Mouse (Mus musculus): ENCODE results near the gene Sbsn. TPM values are rescaled to one million over a fixed set of nuclear protein-coding genes. Genes with fewer than 3 reads are reported as not detected.
"Not testable (repeated sequence)": the region's sequence is repeated elsewhere in the genome, so short reads cannot be mapped to it uniquely, and the experiment has no call there.

Sbsn gene
- polyA plus RNA-seq, 1 experiment from 2014 or later = 163 TPM

DNA sequence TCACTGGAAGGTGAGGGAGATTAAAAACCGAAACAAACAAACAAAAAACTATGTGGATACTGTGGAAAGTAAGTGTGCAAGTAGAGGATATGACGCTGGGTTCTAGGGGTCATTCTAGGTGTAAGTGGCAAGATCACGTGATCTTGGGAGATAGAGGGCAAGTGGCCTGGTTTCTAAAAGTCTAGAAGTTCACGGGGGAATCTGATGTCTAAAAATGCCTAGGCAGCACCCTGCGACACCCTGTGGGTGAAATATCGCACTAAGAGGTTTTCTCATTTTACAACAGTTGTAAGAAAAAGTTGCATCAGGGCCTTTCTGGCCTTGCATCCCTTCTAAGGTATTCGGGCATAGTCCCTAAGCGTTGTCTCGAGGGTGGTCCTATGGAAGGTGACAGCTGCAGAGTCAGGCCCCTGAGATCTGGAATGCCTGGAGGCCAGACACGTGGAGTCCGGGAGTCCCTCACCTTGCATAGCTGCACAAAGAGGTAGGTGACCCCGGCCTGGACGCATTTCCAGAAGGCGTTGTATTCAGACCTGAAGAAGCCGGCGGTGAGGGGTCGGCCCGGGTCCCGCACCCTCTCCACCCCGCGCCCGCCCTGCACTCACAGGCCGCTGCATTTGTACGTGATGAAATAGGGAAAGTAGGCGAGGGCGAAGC, 22.4 kb upstream of the Sbsn start:
- Histone ChIP-seq H3K27me3 (no peaks in the 10 kb centered on the region), H3K4me2 (replicated peaks) (peak overlapping the region; percentile 78), H3K4me3 (replicated peaks) (peak overlapping the region; percentile 66), H3K9me3 (replicated peaks) (no peaks in the 10 kb centered on the region), H3K36me3 (peaks cover 33% of the 10 kb centered on the region), H3K27ac (replicated peaks) (0 out of 2 replicates have a peak overlapping the region, but pooled peaks have one; percentile 31), H3K4me1 (peaks cover 18% of the 10 kb centered on the region), H3K9ac (peak overlapping the region; percentile 77)
- WGBS = 6% methylated on average over 26 of the region's 26 CpGs
- ATAC-seq (ENCODE audit: insufficient number of reproducible peaks, low FRiP score, low TSS enrichment, low read depth) = peak; percentile 12; the same call in 1 of the 2 replicates

- peak within 1 kb of the TSS; percentile 66 for H3K4me3 ChIP-seq (replicated peaks)
- H3K4me2 ChIP-seq (replicated peaks) = peak within 1 kb of the TSS; percentile 78
- peaks cover 37% of the 10 kb centered on the region for H3K36me3 ChIP-seq
- no peaks in the 10 kb centered on the region for H3K27me3 ChIP-seq
- H3K9me3 ChIP-seq (replicated peaks) = no peaks in the 10 kb centered on the region
- peak; percentile 96 for ATAC-seq (ENCODE audit: insufficient number of reproducible peaks, low FRiP score, low TSS enrichment, low read depth)
- WGBS = under 1% methylated on average over 60 of the region's 60 CpGs
- peak within 1 kb of the TSS; percentile 77 for H3K9ac ChIP-seq
- peaks cover 18% of the 10 kb centered on the region for H3K4me1 ChIP-seq
- peak within 1 kb of the TSS; percentile 88 for H3K27ac ChIP-seq (replicated peaks)
Observed at GRCm38 (mm10) chr7:30729396-30730063, 21.7 kb upstream of the Sbsn start, which contains the start of gene Tmem147. TSS of gene Tmem147 (minus strand) at chr7:30729540.

GRCm38 (mm10) chr7:30730064-30730722, 21.1 kb upstream of the Sbsn start:
- Histone ChIP-seq H3K36me3 (peaks cover 42% of the 10 kb centered on the region), H3K9ac (peak overlapping the region; percentile 77), H3K27ac (replicated peaks) (peak overlapping the region; percentile 88), H3K4me2 (replicated peaks) (peak overlapping the region; percentile 78), H3K4me1 (peaks cover 18% of the 10 kb centered on the region), H3K4me3 (replicated peaks) (peak overlapping the region; percentile 66)
- not testable (repeated sequence) for H3K9me3 ChIP-seq (replicated peaks); H3K27me3 ChIP-seq; ATAC-seq (ENCODE audit: insufficient number of reproducible peaks, low FRiP score, low TSS enrichment, low read depth)
- WGBS = 23% methylated on average over 15 of the region's 22 CpGs

- Histone ChIP-seq H3K36me3 (peaks cover 40% of the 10 kb centered on the region), H3K4me2 (replicated peaks) (no peak overlapping the region), H3K27me3 (no peaks in the 10 kb centered on the region), H3K4me3 (replicated peaks) (no peak overlapping the region), H3K9me3 (replicated peaks) (no peaks in the 10 kb centered on the region), H3K4me1 (peaks cover 3% of the 10 kb centered on the region; the same call in 1 of the 2 replicates), H3K27ac (replicated peaks) (no peak overlapping the region), H3K9ac (no peak overlapping the region)
- 89% methylated on average over 3 of the region's 3 CpGs for WGBS
- ATAC-seq (ENCODE audit: insufficient number of reproducible peaks, low FRiP score, low TSS enrichment, low read depth) = no peak
Observed at GRCm38 (mm10) chr7:30736211-30736610, 15.1 kb upstream of the Sbsn start.

DNA sequence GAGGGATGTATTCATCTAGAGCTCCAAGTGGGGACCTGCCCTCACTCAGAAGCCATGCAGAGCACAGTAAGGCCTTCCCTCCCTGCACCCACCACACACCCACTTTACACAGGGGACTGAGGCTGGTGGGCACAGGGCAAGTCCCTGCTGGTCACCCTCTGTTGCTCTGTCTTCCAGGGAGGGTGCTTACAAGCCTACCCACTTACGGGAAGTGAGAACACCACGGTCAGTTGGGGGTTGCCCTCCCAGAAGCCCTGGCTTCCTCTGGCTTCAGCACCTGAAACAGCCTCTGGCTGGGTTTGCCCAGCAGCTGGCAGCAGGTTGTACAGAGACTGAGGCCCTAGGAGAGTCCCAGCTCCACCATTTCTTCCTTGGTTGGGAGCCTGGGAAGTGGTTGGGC, 8.7 kb upstream of the Sbsn start:
- 89% methylated on average over 2 of the region's 2 CpGs for WGBS
- not testable (repeated sequence) for H3K9ac ChIP-seq; H3K9me3 ChIP-seq (replicated peaks); H3K36me3 ChIP-seq; H3K4me1 ChIP-seq; H3K4me3 ChIP-seq (replicated peaks); H3K27ac ChIP-seq (replicated peaks); ATAC-seq (ENCODE audit: insufficient number of reproducible peaks, low FRiP score, low TSS enrichment, low read depth); H3K27me3 ChIP-seq; H3K4me2 ChIP-seq (replicated peaks)

- not testable (repeated sequence) for ATAC-seq (ENCODE audit: insufficient number of reproducible peaks, low FRiP score, low TSS enrichment, low read depth); H3K27me3 ChIP-seq; H3K4me3 ChIP-seq (replicated peaks); H3K27ac ChIP-seq (replicated peaks); H3K36me3 ChIP-seq; H3K4me1 ChIP-seq; H3K9ac ChIP-seq; H3K4me2 ChIP-seq (replicated peaks); H3K9me3 ChIP-seq (replicated peaks)
- WGBS = 86% methylated on average over 3 of the region's 4 CpGs
Observed at GRCm38 (mm10) chr7:30743617-30744016, 7.7 kb upstream of the Sbsn start, which contains the start of gene Gapdhs. TSS of gene Gapdhs (minus strand) at chr7:30743681.

DNA sequence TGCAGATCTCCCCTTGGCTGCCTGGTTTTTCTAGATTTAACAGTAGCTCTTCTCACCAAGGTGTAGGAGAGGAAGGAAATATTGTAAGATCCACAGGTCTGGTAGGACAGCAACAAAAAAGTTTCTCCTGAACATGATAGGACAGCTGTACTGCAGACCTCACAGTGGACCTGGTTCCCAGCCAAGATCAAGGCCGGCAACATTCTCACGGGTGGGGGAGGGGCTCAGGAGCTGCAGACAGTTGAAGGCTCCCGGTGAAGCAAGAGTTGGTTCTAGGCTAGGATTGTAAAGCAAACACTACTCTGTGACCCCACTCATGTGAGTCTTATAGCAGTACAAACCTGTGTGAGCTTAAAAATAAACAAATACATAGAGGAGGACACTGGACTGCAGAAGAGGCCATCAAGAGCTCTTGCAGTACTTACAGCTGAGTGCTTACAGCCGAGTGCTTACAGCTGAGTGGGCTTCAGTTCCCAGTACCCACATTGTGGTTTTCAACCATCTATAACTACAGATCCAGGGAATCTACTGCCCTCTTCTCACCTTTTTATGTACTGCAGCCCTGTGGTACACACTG, 7.2 kb upstream of the Sbsn start:
- Histone ChIP-seq H3K4me3 (replicated peaks) (no peak overlapping the region), H3K27ac (replicated peaks) (no peak overlapping the region), H3K9me3 (replicated peaks) (no peaks in the 10 kb centered on the region), H3K9ac (no peak overlapping the region), H3K36me3 (peaks cover 4% of the 10 kb centered on the region; the same call in 1 of the 2 replicates), H3K27me3 (no peaks in the 10 kb centered on the region), H3K4me2 (replicated peaks) (no peak overlapping the region), H3K4me1 (peaks cover 4% of the 10 kb centered on the region; the same call in 1 of the 2 replicates)
- no peak for ATAC-seq (ENCODE audit: insufficient number of reproducible peaks, low FRiP score, low TSS enrichment, low read depth)
- WGBS = 48% methylated on average over 4 of the region's 4 CpGs

DNA sequence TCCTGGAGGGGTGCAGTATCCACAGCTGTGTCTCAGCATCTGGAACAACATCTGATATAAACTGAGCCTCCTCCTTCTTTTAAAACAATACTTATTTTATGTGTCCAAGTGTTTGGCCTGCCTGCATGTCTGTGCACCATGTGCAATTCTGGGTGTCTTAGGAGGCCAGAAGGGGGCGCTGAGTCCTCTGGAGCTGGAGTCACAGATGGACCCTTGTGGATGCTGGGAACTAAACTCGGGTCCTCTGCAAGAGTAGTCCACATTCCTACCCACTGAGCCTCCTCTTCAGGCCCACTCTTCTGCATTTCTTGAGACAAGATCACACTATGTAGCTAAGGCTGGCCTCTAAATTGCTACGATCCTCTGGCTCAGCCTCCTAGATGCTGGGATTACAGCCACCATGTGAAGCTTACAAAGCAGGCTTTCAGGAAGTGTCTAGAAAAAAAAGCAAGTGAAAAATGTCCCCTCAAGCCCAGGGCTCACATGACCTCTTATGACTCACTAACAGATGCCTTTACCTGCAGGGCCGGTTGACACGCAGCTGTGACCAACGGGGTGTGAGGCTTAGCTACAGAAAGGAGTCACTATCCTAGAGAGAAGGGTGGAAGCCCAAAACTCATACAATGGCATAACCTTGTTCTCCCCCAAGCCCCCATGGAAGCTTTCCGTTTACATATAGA, 3.6 kb upstream of the Sbsn start:
- Histone ChIP-seq H3K9ac (no peak overlapping the region), H3K27me3 (no peaks in the 10 kb centered on the region), H3K9me3 (replicated peaks) (no peaks in the 10 kb centered on the region), H3K27ac (replicated peaks) (no peak overlapping the region), H3K4me2 (replicated peaks) (no peak overlapping the region), H3K4me3 (replicated peaks) (no peak overlapping the region), H3K4me1 (peaks cover 10% of the 10 kb centered on the region), H3K36me3 (0 out of 2 replicates have a peak, but pooled peaks cover 4% of the 10 kb centered on the region)
- no peak for ATAC-seq (ENCODE audit: insufficient number of reproducible peaks, low FRiP score, low TSS enrichment, low read depth)
- WGBS = 83% methylated on average over 7 of the region's 7 CpGs

GRCm38 (mm10) chr7:30749824-30750606, 1.3 kb upstream of the Sbsn start:
- Histone ChIP-seq H3K27me3 (no peaks in the 10 kb centered on the region), H3K36me3 (peaks cover 16% of the 10 kb centered on the region), H3K4me2 (replicated peaks) (no peak overlapping the region), H3K27ac (replicated peaks) (peak overlapping the region; percentile 60), H3K4me3 (replicated peaks) (no peak overlapping the region), H3K9me3 (replicated peaks) (peaks cover 5% of the 10 kb centered on the region; the same call in 1 of the 2 replicates), H3K4me1 (peaks cover 6% of the 10 kb centered on the region; the same call in 1 of the 2 replicates), H3K9ac (no peak overlapping the region)
- ATAC-seq (ENCODE audit: insufficient number of reproducible peaks, low FRiP score, low TSS enrichment, low read depth) = peak; percentile 46
- WGBS = 69% methylated on average over 13 of the region's 13 CpGs

GRCm38 (mm10) chr7:30757001-30757400, 5.7 kb downstream of the Sbsn start:
- Histone ChIP-seq H3K4me1 (no peaks in the 10 kb centered on the region), H3K4me2 (replicated peaks) (no peak overlapping the region), H3K27me3 (no peaks in the 10 kb centered on the region), H3K27ac (replicated peaks) (no peak overlapping the region), H3K36me3 (peaks cover 27% of the 10 kb centered on the region), H3K4me3 (replicated peaks) (no peak overlapping the region), H3K9ac (no peak overlapping the region), H3K9me3 (replicated peaks) (peaks cover 6% of the 10 kb centered on the region; the same call in 1 of the 2 replicates)
- 79% methylated on average over 3 of the region's 3 CpGs for WGBS
- no peak for ATAC-seq (ENCODE audit: insufficient number of reproducible peaks, low FRiP score, low TSS enrichment, low read depth)

Measured in embryonic facial prominence, embryonic 15.5 days (tissue).